Mouse (Mus musculus) stomach, postnatal 0 days (tissue): ENCODE data around the gene Clasp1.

ENCODE experiments used
- CTCF ChIP-seq: IDR thresholded peaks from 2 replicates; pipeline ENCODE4 v1.5.1; 2016; ENCODE audit warnings: antibody characterized with exemption, low read depth, mild to moderate bottlenecking, moderate library complexity
- EP300 ChIP-seq: optimal IDR thresholded peaks from 2 replicates; pipeline ENCODE3; 2016; ENCODE audit warnings: antibody characterized with exemption

DNA sequence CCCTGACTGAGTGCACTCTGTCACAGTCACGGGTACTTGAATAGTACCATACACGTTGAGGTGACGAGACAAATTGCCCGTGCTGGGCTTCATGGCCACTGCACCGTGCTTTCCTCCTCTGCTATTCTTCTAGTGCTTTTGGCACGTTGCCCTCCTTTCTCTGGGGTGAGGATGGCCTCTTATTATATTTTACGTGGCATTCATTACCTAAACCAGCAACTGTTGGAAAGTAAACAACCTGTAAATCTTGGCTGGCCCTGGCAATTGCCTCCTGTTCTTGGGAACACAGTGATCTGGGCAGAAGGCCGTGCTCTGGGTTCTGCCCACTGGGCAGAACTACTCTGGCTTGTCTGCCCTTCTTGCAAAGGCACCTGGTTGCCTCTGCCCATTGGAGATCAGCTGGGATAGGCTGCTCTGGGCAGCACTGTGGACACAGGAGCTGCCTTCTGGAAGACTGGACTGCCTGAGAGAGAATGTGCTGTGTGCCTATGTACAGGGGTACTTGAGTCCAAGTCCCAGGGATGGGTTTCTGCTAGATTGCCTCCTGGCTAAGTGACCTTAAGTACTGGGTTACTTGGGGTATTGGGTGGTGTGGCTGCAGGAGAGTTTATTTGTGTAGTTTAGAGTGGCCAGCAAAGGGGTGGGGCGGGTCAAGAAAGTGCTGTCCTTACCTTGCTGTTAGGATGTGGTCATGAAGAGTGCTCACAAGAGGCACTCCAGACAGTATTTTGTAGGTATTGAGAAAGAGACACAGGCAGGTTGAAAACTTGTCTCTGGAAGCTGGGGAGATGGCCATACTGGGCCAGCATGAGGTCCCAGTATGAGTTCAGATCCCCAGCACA lies 254.5 kb downstream of the Clasp1 start:
- TF ChIP-seq CTCF (no peak), EP300 (no peak)
